Mouse (Mus musculus) brown adipose tissue, adult 24 weeks (tissue): ENCODE measurements around the gene Sptbn1. TPM values are rescaled to one million over a fixed set of nuclear protein-coding genes. Genes with fewer than 3 reads are reported as not detected.

Experiments
- H3K27ac ChIP-seq: fragments of 200-500 bp; replicated peaks from 2 replicates; pipeline ENCODE4 v1.5.1; 2012; ENCODE audit warnings: low read depth, mild to moderate bottlenecking, low read length
- H3K4me1 ChIP-seq: fragments of 200-500 bp; 2 replicates; pipeline ENCODE4 v1.6.1; 2012; ENCODE audit warnings: low read length, mixed read lengths; ENCODE audit not compliant: control insufficient read depth, insufficient read depth, insufficient read length
- H3K4me3 ChIP-seq: fragments of 200-500 bp; 2 replicates; pipeline ENCODE4 v1.5.1; 2012; ENCODE audit warnings: low read depth, mild to moderate bottlenecking, low read length, moderate library complexity; ENCODE audit not compliant: insufficient read depth
- polyA plus RNA-seq: library from polyadenylated mRNA; stranded (reverse); fragments of >200 nt; gene quantifications from 2 replicates; pipeline ENCODE4 v1.2.4, GENCODE M21; 2012; ENCODE audit not compliant: missing spikeins, insufficient read depth, insufficient read length

Gene Sptbn1
- polyA plus RNA-seq, 1 experiment: 225 TPM

GRCm38 (mm10) chr11:30211663-30212416, 56.1 kb downstream of the Sptbn1 start:
- Histone ChIP-seq H3K4me1 (peaks cover 26% of the 10 kb centered on the region), H3K4me3 (no peak overlapping the region), H3K27ac (peak overlapping the region; percentile 82)

- no peak overlapping the region for H3K4me3 ChIP-seq
- H3K4me1 ChIP-seq: peaks cover 28% of the 10 kb centered on the region
- 0 out of 2 replicates have a peak overlapping the region, but pooled peaks have one; percentile 41 for H3K27ac ChIP-seq
These were observed 56.8 kb downstream of the Sptbn1 start for GRCm38 (mm10) chr11:30211141-30211540.

- no peak overlapping the region for H3K4me3 ChIP-seq
- peak overlapping the region; percentile 56 for H3K27ac ChIP-seq
- H3K4me1 ChIP-seq: peaks cover 32% of the 10 kb centered on the region
These were observed 57.7 kb downstream of the Sptbn1 start for GRCm38 (mm10) chr11:30210100-30210811.

DNA sequence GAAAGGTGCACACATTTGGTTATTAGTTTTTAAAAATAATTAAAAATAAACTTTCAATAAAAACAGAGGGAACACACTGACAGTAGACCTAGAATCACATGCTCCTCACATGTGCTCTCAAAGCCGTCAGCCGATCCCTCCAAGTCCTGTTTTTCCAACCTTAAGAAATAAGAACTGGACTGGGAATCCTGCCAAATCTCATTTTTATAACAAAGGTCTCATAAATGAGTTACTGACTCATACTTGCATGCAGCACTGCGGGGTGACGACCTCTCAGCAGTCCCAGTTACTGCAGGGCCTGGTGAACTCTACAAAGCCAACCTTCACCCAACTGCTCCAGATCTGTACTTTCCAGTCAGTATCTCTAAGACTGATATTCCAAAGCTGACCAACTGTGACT, 58.5 kb downstream of the Sptbn1 start:
- Histone ChIP-seq H3K27ac (peak overlapping the region; percentile 48; the same call in 1 of the 2 replicates), H3K4me3 (no peak overlapping the region), H3K4me1 (peaks cover 34% of the 10 kb centered on the region)

- Histone ChIP-seq H3K4me3 (no peak overlapping the region), H3K27ac (no peak overlapping the region), H3K4me1 (peaks cover 35% of the 10 kb centered on the region)
These were observed 63.6 kb downstream of the Sptbn1 start for GRCm38 (mm10) chr11:30204398-30204797.

GRCm38 (mm10) chr11:30200391-30200790, 67.6 kb downstream of the Sptbn1 start:
- Histone ChIP-seq H3K4me1 (peaks cover 38% of the 10 kb centered on the region), H3K27ac (no peak overlapping the region), H3K4me3 (no peak overlapping the region)

DNA sequence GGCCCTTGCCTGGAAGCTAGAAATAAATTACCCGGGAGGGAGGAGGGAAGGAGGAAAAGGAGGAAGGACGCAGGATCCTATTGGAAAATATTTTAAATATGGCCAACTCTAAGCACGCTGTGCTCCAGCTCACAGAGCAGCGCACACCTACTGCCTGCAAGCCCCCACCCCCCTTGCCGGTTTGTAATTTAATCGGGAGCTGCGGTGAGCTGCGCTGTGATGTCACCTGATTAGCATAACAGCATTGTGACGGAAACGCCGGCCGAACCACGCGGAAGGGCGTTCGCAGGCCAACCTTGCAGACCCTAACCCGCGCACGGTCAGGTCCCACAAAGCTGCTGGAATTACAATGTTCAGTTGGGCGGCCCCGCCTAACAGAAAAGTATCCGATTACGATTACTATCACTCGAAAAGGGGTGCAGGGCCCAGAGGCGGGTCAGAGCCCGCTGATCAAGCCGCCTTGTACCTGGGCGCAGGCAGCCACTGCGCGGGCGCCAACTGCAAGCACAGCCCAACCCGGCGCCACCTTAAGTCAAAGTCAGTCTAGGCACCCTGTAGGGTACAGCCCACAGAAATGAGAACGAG, 69.8 kb downstream of the Sptbn1 start:
- Histone ChIP-seq H3K27ac (peak overlapping the region; percentile 52), H3K4me1 (peaks cover 36% of the 10 kb centered on the region), H3K4me3 (peak overlapping the region; percentile 39)

- Histone ChIP-seq H3K27ac (peak overlapping the region; percentile 52), H3K4me1 (peaks cover 36% of the 10 kb centered on the region), H3K4me3 (peak overlapping the region; percentile 39)
These were observed 70.3 kb downstream of the Sptbn1 start for GRCm38 (mm10) chr11:30197564-30198090.

GRCm38 (mm10) chr11:30196368-30197070, 71.5 kb downstream of the Sptbn1 start:
- Histone ChIP-seq H3K4me3 (no peak overlapping the region), H3K27ac (peak overlapping the region; percentile 31), H3K4me1 (peaks cover 36% of the 10 kb centered on the region)

GRCm38 (mm10) chr11:30195756-30196155, 72.2 kb downstream of the Sptbn1 start:
- H3K4me3 ChIP-seq: no peak overlapping the region
- peaks cover 32% of the 10 kb centered on the region for H3K4me1 ChIP-seq
- H3K27ac ChIP-seq: peak overlapping the region; percentile 31

- Histone ChIP-seq H3K4me1 (peaks cover 28% of the 10 kb centered on the region), H3K4me3 (no peak overlapping the region)
These were observed 73.2 kb downstream of the Sptbn1 start for GRCm38 (mm10) chr11:30194800-30195199.

DNA sequence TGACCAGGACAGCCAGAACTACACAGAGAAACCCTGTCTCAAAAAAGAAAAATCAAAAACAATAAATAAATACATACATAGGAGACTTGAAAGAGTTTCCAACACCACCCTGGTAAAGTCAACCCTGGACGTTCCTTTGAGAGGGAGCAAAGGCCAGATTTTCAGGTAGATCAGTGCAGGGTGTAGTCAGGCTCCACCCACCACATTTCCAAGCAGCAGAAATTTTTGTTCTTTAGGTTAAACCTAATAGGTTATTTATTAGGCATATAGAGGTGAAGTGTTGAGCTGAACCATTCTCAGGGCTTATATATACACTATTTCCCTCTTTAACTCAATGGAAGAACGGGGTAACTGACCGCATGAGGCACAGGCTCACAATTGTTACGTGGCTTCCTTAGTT, 77.0 kb downstream of the Sptbn1 start:
- H3K4me3 ChIP-seq: no peak overlapping the region
- H3K4me1 ChIP-seq: peaks cover 18% of the 10 kb centered on the region

More at GRCm38 (mm10) chr11:30194800-30195199, 73.2 kb downstream of the Sptbn1 start:
- H3K27ac ChIP-seq: no peak overlapping the region

DNA sequence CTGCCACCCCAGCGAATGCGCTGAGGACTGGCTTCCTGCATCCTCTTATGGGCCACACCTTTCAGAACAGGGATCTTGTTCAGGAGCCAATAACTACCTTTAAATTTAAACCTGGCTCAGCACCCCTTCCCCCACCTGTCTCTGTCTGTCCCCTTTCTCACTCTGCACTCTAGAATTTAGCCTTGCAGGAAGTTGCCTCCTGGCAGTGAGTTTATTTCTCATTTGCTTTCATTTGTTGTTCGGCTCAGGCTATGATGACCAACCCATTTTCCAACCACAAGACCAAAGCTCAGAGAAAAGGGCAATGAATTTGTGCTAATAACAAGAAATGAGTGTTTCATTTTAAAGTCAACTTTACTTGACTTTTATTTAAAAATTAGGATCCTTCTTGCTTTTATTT, 77.9 kb downstream of the Sptbn1 start:
- Histone ChIP-seq H3K4me1 (peaks cover 21% of the 10 kb centered on the region), H3K27ac (peak overlapping the region; percentile 21), H3K4me3 (no peak overlapping the region)

More for the DNA sequence above, 77.0 kb downstream of the Sptbn1 start:
- H3K27ac ChIP-seq: no peak overlapping the region

- Histone ChIP-seq H3K27ac (0 out of 2 replicates have a peak overlapping the region, but pooled peaks have one; percentile 7), H3K4me3 (no peak overlapping the region), H3K4me1 (peaks cover 34% of the 10 kb centered on the region)
These were observed 81.0 kb downstream of the Sptbn1 start for GRCm38 (mm10) chr11:30186902-30187470.
